Mouse (Mus musculus): ENCODE data around the gene Acer1. TPM values are rescaled to one million over a fixed set of nuclear protein-coding genes. Genes with fewer than 3 reads are reported as not detected.

Acer1 gene
- polyA plus RNA-seq, 1 experiment = not detected

DNA sequence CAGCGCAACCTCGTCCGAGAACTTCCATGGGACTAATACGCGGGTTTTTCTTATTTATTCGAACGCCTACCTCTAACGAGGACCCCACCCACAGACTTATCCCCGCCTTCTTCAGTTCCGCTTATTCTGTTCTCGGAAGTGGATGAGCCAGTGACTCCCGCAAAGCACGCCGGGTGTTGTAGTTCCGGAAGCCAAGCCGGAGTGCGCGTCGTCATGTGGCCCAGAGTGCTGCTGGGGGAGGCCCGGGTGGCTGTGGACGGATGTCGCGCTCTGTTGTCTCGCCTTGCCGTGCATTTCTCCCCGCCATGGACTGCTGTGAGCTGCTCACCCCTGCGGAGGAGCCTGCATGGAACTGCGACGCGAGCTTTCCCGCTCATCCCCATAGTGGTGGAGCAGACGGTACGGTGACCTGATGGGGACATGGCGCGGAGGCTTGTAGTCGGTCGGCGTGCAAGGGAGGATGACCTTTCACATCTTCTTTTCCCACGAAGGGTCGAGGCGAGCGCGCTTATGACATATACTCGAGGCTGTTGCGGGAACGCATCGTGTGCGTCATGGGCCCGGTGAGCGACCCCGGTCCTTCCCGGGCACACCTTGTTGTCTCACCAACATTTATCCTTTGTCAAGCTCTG lies 8.3 kb upstream of the Acer1 start, which contains the start of gene Clpp:
Clpp (plus strand) TSS at position 191 of the 632 bp plus-strand sequence.
- Histone ChIP-seq H3K9me3 (no peaks in the 10 kb centered on the region), H3K4me3 (replicated peaks) (peak within 1 kb of the TSS; percentile 100), H3K27me3 (replicated peaks) (peaks cover 5% of the 10 kb centered on the region), H3K4me1 (peaks cover 42% of the 10 kb centered on the region), H3K36me3 (replicated peaks; ENCODE audit: low read length) (peaks cover 38% of the 10 kb centered on the region)
- TF ChIP-seq GATA1 (IDR thresholded peaks at IDR 0.05; ENCODE audit: borderline replicate concordance, low read length) (no peak), FLI1 (IDR thresholded peaks at IDR 0.05; ENCODE audit: low read length) (0 out of 2 replicates have a peak, but pooled peaks have one; percentile 27)

DNA sequence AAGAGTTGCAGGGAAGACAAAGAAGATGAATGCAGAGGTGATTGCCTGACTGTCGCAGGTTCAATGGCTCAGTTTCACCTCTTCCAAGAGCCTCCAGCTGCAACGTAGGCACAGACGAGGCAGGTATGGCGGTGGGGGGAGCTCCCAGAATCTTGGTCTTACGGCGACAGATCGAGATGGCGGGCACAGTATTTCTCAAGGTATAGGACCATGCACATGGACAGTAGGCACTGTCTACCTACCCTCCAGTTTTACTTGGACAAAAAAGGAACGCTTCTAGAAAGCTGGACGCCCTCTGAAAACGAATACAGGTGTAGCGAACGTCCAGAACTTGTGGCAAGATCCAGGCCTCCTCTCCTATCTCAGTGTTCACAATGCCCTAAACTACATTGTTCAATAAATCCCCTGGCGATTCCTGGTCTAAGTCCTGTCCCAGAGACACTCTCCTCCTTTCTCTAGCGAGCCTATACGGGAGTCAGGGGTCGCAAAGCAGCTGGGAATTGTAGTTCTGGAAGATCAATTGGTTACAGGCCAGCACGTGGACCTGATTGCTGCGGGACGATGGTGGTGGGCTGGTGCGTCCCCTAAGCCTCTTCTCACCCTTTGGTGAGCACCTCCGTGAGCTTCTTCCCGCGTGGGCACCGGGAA lies 7.7 kb upstream of the Acer1 start:
- Histone ChIP-seq H3K9me3 (no peaks in the 10 kb centered on the region), H3K4me1 (peaks cover 42% of the 10 kb centered on the region), H3K36me3 (replicated peaks; ENCODE audit: low read length) (peaks cover 32% of the 10 kb centered on the region), H3K4me3 (replicated peaks) (peak overlapping the region; percentile 100), H3K27me3 (replicated peaks) (peaks cover 5% of the 10 kb centered on the region)
- no peak for TF ChIP-seq GATA1 (IDR thresholded peaks at IDR 0.05; ENCODE audit: borderline replicate concordance, low read length)
- no peak for TF ChIP-seq FLI1 (IDR thresholded peaks at IDR 0.05; ENCODE audit: low read length)

DNA sequence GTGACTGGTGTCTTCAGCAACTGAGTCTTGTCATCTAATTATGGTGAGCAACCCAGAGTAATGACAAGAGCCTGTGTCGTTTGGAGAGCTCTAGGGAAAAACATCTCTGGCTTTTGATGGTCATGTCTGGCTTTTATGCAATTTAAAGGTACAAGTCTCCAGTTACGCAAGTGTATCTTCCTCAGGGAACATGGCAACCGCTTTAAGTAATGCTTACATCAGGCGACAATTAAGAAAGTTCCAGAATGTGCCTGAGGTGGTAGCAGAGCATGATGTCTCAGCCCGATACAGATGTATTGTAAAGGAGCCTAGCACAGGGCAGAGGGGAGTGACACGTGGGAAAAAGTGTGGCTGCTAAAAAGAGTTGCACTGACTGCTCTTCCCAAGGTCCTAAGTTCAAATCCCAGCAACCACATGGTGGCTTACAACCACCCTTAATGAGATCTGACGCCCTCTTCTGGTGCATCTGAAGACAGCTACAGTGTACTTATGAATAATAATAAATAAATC lies 7.0 kb upstream of the Acer1 start:
- peaks cover 7% of the 10 kb centered on the region for H3K27me3 ChIP-seq (replicated peaks)
- no peaks in the 10 kb centered on the region for H3K9me3 ChIP-seq
- peak overlapping the region; percentile 33 for H3K4me3 ChIP-seq (replicated peaks)
- H3K36me3 ChIP-seq (replicated peaks; ENCODE audit: low read length) = peaks cover 27% of the 10 kb centered on the region
- H3K4me1 ChIP-seq = peaks cover 42% of the 10 kb centered on the region
- TF ChIP-seq FLI1 (IDR thresholded peaks at IDR 0.05; ENCODE audit: low read length) = no peak
- TF ChIP-seq GATA1 (IDR thresholded peaks at IDR 0.05; ENCODE audit: borderline replicate concordance, low read length) = no peak

DNA sequence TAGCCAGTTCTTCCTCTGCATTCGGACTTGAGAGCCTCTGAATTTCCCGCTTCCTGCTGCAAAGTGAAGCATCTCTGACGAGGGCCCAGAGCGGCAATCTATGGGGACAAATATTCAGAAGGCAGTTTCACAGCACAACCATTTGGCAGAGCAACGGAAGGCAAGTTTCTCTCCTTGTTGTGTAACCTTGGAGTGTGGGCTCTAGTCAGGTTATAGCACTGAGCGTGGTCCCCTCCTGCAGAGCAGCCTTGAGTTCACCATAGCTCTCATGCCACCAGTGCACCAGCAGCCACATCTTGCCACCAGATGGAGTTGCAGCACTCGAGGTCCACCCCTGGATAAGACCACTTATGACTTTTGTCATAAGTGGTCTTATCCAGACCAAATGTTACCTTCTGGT lies 6.5 kb upstream of the Acer1 start:
- no peak for TF ChIP-seq FLI1 (IDR thresholded peaks at IDR 0.05; ENCODE audit: low read length)
- no peak for TF ChIP-seq GATA1 (IDR thresholded peaks at IDR 0.05; ENCODE audit: borderline replicate concordance, low read length)

DNA sequence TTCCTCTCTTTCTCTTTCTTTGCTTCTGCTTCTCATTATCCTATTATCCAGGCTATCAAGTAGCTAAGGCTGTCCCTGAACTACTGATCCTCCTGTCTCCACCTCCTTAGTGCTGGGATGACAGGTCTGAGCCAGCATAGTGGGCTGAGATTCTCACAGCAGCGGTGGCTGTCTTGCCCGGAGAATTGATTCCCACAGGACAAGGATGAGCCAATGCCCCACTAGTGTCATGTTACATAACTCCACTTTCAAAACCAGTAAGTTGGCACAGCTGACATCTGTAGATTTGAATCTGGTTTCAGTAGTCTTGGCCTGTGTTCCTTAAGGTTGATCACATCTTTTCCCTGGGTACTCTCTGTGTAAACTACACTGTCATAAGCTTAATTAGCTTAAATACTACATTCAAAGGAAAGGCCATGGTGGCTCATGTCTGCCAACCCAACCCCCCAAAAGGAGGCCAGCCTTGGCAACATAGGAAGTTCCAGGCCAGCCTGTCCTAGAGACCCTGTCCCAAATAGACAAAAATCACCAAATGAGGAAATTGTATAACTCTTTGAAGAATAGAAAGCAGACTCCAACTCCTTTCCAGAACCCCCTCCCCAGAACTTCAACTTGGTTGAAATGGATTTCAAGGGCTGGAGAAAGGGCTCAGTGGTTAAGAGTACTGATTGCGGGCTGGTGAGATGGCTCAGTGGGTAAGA lies 4.3 kb upstream of the Acer1 start:
- H3K9me3 ChIP-seq = no peaks in the 10 kb centered on the region
- H3K4me3 ChIP-seq (replicated peaks) = no peak overlapping the region
- peaks cover 3% of the 10 kb centered on the region for H3K36me3 ChIP-seq (replicated peaks; ENCODE audit: low read length)
- H3K4me1 ChIP-seq = peaks cover 30% of the 10 kb centered on the region
- H3K27me3 ChIP-seq (replicated peaks) = peaks cover 9% of the 10 kb centered on the region
- TF ChIP-seq GATA1 (IDR thresholded peaks at IDR 0.05; ENCODE audit: borderline replicate concordance, low read length) = no peak
- TF ChIP-seq FLI1 (IDR thresholded peaks at IDR 0.05; ENCODE audit: low read length) = no peak

More for the DNA sequence above, 6.5 kb upstream of the Acer1 start:
- peaks cover 38% of the 10 kb centered on the region for H3K4me1 ChIP-seq
- H3K36me3 ChIP-seq (replicated peaks; ENCODE audit: low read length) = peaks cover 22% of the 10 kb centered on the region
- H3K9me3 ChIP-seq = no peaks in the 10 kb centered on the region
- H3K27me3 ChIP-seq (replicated peaks) = peaks cover 7% of the 10 kb centered on the region
- no peak overlapping the region for H3K4me3 ChIP-seq (replicated peaks)

DNA sequence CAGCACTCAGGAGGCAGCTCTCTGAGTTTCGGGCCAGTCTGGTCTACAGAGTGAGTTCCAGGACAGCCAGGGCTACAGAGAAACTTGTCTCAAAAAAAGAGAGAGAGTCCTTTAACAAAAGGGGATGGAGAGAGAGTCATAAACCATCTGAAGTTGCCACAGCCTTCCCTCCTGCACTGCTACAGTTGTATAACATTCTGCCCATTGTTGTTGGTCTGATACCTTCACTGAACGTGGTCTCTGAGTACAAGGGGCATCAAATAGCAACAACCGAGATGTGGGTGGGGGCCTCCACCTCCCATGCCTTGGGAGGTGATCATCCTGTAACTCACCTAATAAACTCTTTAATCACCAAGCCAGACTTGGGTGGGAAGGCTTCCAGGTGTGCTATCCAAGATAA lies 3.7 kb upstream of the Acer1 start:
- Histone ChIP-seq H3K9me3 (no peaks in the 10 kb centered on the region), H3K36me3 (replicated peaks; ENCODE audit: low read length) (no peaks in the 10 kb centered on the region), H3K4me3 (replicated peaks) (no peak overlapping the region), H3K4me1 (peaks cover 24% of the 10 kb centered on the region), H3K27me3 (replicated peaks) (peaks cover 11% of the 10 kb centered on the region)
- no peak for TF ChIP-seq GATA1 (IDR thresholded peaks at IDR 0.05; ENCODE audit: borderline replicate concordance, low read length)
- TF ChIP-seq FLI1 (IDR thresholded peaks at IDR 0.05; ENCODE audit: low read length) = no peak

DNA sequence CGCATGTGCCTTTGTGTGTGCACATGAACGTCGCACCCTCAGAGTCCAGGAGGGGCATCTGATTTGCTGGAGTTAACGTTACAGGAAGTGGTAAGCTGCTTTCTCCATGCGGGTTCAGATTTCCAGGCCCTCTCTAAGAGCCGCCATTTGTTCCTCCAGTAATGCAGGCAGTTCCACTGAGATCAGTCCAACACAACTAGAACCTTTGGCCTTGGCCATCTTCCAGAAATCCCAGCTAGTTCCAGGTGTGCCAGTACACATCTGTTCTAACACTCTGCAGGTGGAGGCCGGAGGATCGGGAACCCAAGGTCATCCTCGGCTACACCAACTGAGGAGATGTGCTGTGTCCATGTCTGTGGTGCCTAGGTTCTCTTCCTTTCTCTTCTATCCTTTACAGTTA lies 3.0 kb upstream of the Acer1 start:
- Histone ChIP-seq H3K4me3 (replicated peaks) (no peak overlapping the region), H3K4me1 (peaks cover 25% of the 10 kb centered on the region), H3K36me3 (replicated peaks; ENCODE audit: low read length) (no peaks in the 10 kb centered on the region), H3K9me3 (no peaks in the 10 kb centered on the region), H3K27me3 (replicated peaks) (peaks cover 11% of the 10 kb centered on the region)
- no peak for TF ChIP-seq FLI1 (IDR thresholded peaks at IDR 0.05; ENCODE audit: low read length)

DNA sequence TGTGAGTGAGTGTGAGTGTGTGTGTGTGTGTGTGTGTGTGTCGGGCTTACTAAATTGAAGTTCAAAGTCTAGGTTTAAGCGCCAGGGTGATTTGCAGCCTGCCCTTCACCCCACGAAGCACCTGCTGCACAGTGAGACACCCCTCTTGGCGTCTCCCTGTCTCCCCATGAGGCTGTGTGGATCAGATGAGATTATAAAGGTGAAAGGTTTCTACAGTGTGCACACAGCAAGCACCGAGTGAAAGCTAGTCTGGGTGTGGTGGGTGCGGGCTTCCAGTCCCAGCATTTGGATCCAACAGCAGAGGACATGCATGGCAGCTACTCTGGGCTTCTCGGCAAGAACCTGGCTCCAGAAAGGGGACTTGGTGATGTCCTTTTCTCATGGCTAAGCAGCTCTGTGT lies 877 bp downstream of the Acer1 start:
- no peak for TF ChIP-seq FLI1 (IDR thresholded peaks at IDR 0.05; ENCODE audit: low read length)
- no peak for TF ChIP-seq GATA1 (IDR thresholded peaks at IDR 0.05; ENCODE audit: borderline replicate concordance, low read length)
- no peaks in the 10 kb centered on the region for H3K9me3 ChIP-seq
- H3K27me3 ChIP-seq (replicated peaks) = peaks cover 15% of the 10 kb centered on the region
- no peak overlapping the region for H3K4me3 ChIP-seq (replicated peaks)
- no peaks in the 10 kb centered on the region for H3K36me3 ChIP-seq (replicated peaks; ENCODE audit: low read length)
- peaks cover 46% of the 10 kb centered on the region for H3K4me1 ChIP-seq

DNA sequence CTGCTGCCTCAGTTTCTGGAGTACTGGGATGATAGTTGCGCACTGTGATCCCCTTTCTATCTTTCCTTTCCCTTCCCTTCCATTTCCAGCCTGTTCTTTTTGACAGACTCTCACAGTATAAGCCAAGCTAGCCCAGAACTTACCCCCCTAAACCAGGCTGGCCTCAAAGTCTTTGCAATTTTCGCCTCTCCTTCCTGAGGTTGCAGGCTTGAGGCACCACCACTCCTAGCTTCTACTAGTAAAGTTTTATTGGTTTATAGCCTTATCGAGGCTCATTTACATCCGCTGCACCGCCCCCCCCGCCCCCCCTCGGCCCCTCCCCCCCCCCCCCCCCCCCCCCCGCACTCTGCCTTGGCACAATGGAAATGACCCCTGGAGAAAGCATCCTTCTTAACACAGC lies 2.4 kb downstream of the Acer1 start:
- no peak for TF ChIP-seq GATA1 (IDR thresholded peaks at IDR 0.05; ENCODE audit: borderline replicate concordance, low read length)
- TF ChIP-seq FLI1 (IDR thresholded peaks at IDR 0.05; ENCODE audit: low read length) = no peak

More for the DNA sequence above, 2.4 kb downstream of the Acer1 start:
- Histone ChIP-seq H3K27me3 (replicated peaks) (peaks cover 22% of the 10 kb centered on the region), H3K4me3 (replicated peaks) (no peak overlapping the region), H3K4me1 (peaks cover 43% of the 10 kb centered on the region), H3K36me3 (replicated peaks; ENCODE audit: low read length) (no peaks in the 10 kb centered on the region), H3K9me3 (no peaks in the 10 kb centered on the region)

Data from megakaryocyte, embryonic 14.5 days (primary cell).